Mouse (Mus musculus): ENCODE measurements around the gene Fbxo46. TPM values are rescaled to one million over a fixed set of nuclear protein-coding genes. Genes with fewer than 3 reads are reported as not detected.

The Fbxo46 gene
- polyA plus RNA-seq, 1 experiment from 2014 or later, result 16.4 TPM

- no peak overlapping the region for H3K4me2 ChIP-seq (ENCODE audit: low read length)
- H3K36me3 ChIP-seq (ENCODE audit: control insufficient read depth, insufficient read depth, low read length), result peaks cover 39% of the 10 kb centered on the region
- no peak for ATAC-seq
Observed at GRCm38 (mm10) chr7:19086760-19087159, 32.9 kb upstream of the Fbxo46 start.

GRCm38 (mm10) chr7:19088813-19089212, 30.8 kb upstream of the Fbxo46 start:
- peaks cover 28% of the 10 kb centered on the region for H3K36me3 ChIP-seq (ENCODE audit: control insufficient read depth, insufficient read depth, low read length)
- H3K27ac ChIP-seq (ENCODE audit: low read depth, low read length), result no peak overlapping the region
- WGBS, result 39% methylated on average over 10 of the region's 10 CpGs
- no peak overlapping the region for H3K9ac ChIP-seq (ENCODE audit: low read depth, low read length)
- H3K27me3 ChIP-seq (replicated peaks; ENCODE audit: control insufficient read depth, insufficient read depth, low read length), result peaks cover 12% of the 10 kb centered on the region
- no peaks in the 10 kb centered on the region for H3K9me3 ChIP-seq (ENCODE audit: control insufficient read depth, low read length)
- H3K4me2 ChIP-seq (ENCODE audit: low read length), result no peak overlapping the region
- ATAC-seq, result no peak
- H3K4me1 ChIP-seq (ENCODE audit: control insufficient read depth, insufficient read depth, low read depth, low read length), result peaks cover 9% of the 10 kb centered on the region
- no peak overlapping the region for H3K4me3 ChIP-seq (ENCODE audit: low read length)

More at GRCm38 (mm10) chr7:19086760-19087159, 32.9 kb upstream of the Fbxo46 start:
- no peak overlapping the region for H3K27ac ChIP-seq (ENCODE audit: low read depth, low read length)
- H3K4me1 ChIP-seq (ENCODE audit: control insufficient read depth, insufficient read depth, low read depth, low read length), result peaks cover 6% of the 10 kb centered on the region; the same call in 1 of the 2 replicates
- WGBS, result 66% methylated on average over 18 of the region's 18 CpGs
- H3K9me3 ChIP-seq (ENCODE audit: control insufficient read depth, low read length), result no peaks in the 10 kb centered on the region
- H3K9ac ChIP-seq (ENCODE audit: low read depth, low read length), result no peak overlapping the region
- H3K27me3 ChIP-seq (replicated peaks; ENCODE audit: control insufficient read depth, insufficient read depth, low read length), result peaks cover 10% of the 10 kb centered on the region
- H3K4me3 ChIP-seq (ENCODE audit: low read length), result no peak overlapping the region

- Histone ChIP-seq H3K4me3 (ENCODE audit: low read length) (no peak overlapping the region), H3K4me2 (ENCODE audit: low read length) (no peak overlapping the region; the same call in 1 of the 2 replicates), H3K4me1 (ENCODE audit: control insufficient read depth, insufficient read depth, low read depth, low read length) (peaks cover 34% of the 10 kb centered on the region), H3K9ac (ENCODE audit: low read depth, low read length) (no peak overlapping the region), H3K9me3 (ENCODE audit: control insufficient read depth, low read length) (no peaks in the 10 kb centered on the region), H3K36me3 (ENCODE audit: control insufficient read depth, insufficient read depth, low read length) (peaks cover 25% of the 10 kb centered on the region), H3K27me3 (replicated peaks; ENCODE audit: control insufficient read depth, insufficient read depth, low read length) (peaks cover 20% of the 10 kb centered on the region), H3K27ac (ENCODE audit: low read depth, low read length) (no peak overlapping the region)
- WGBS, result 42% methylated on average over 17 of the region's 17 CpGs
- no peak for ATAC-seq
Observed at GRCm38 (mm10) chr7:19091913-19092312, 27.7 kb upstream of the Fbxo46 start.

GRCm38 (mm10) chr7:19092381-19093173, 27.1 kb upstream of the Fbxo46 start:
- H3K4me2 ChIP-seq (ENCODE audit: low read length), result peak overlapping the region; percentile 99
- no peak overlapping the region for H3K4me3 ChIP-seq (ENCODE audit: low read length)
- H3K9ac ChIP-seq (ENCODE audit: low read depth, low read length), result no peak overlapping the region; the same call in 1 of the 2 replicates
- H3K36me3 ChIP-seq (ENCODE audit: control insufficient read depth, insufficient read depth, low read length), result peaks cover 21% of the 10 kb centered on the region
- H3K27ac ChIP-seq (ENCODE audit: low read depth, low read length), result peak overlapping the region; percentile 9; the same call in 1 of the 2 replicates
- peak; percentile 58 for ATAC-seq
- H3K9me3 ChIP-seq (ENCODE audit: control insufficient read depth, low read length), result no peaks in the 10 kb centered on the region
- WGBS, result 6% methylated on average over 37 of the region's 38 CpGs
- H3K27me3 ChIP-seq (replicated peaks; ENCODE audit: control insufficient read depth, insufficient read depth, low read length), result peaks cover 20% of the 10 kb centered on the region
- peaks cover 34% of the 10 kb centered on the region for H3K4me1 ChIP-seq (ENCODE audit: control insufficient read depth, insufficient read depth, low read depth, low read length)

- WGBS, result 2% methylated on average over 9 of the region's 15 CpGs
- peaks cover 20% of the 10 kb centered on the region for H3K27me3 ChIP-seq (replicated peaks; ENCODE audit: control insufficient read depth, insufficient read depth, low read length)
- peaks cover 34% of the 10 kb centered on the region for H3K4me1 ChIP-seq (ENCODE audit: control insufficient read depth, insufficient read depth, low read depth, low read length)
- H3K4me2 ChIP-seq (ENCODE audit: low read length), result peak overlapping the region; percentile 99
- peaks cover 15% of the 10 kb centered on the region for H3K36me3 ChIP-seq (ENCODE audit: control insufficient read depth, insufficient read depth, low read length)
- H3K27ac ChIP-seq (ENCODE audit: low read depth, low read length), result peak overlapping the region; percentile 66
- H3K9ac ChIP-seq (ENCODE audit: low read depth, low read length), result no peak overlapping the region; the same call in 1 of the 2 replicates
- no peaks in the 10 kb centered on the region for H3K9me3 ChIP-seq (ENCODE audit: control insufficient read depth, low read length)
- peak; percentile 31 for ATAC-seq
- peak overlapping the region; percentile 58 for H3K4me3 ChIP-seq (ENCODE audit: low read length)
Observed at GRCm38 (mm10) chr7:19093174-19093521, 26.5 kb upstream of the Fbxo46 start.

GRCm38 (mm10) chr7:19093537-19094385, 25.9 kb upstream of the Fbxo46 start:
- Histone ChIP-seq H3K4me1 (ENCODE audit: control insufficient read depth, insufficient read depth, low read depth, low read length) (peaks cover 34% of the 10 kb centered on the region), H3K9ac (ENCODE audit: low read depth, low read length) (peak overlapping the region; percentile 76; the same call in 1 of the 2 replicates), H3K4me3 (ENCODE audit: low read length) (peak overlapping the region; percentile 58), H3K9me3 (ENCODE audit: control insufficient read depth, low read length) (no peaks in the 10 kb centered on the region), H3K36me3 (ENCODE audit: control insufficient read depth, insufficient read depth, low read length) (peaks cover 10% of the 10 kb centered on the region), H3K4me2 (ENCODE audit: low read length) (peak overlapping the region; percentile 99), H3K27ac (ENCODE audit: low read depth, low read length) (peak overlapping the region; percentile 88), H3K27me3 (replicated peaks; ENCODE audit: control insufficient read depth, insufficient read depth, low read length) (peaks cover 20% of the 10 kb centered on the region)
- WGBS, result under 1% methylated on average over 45 of the region's 45 CpGs
- peak; percentile 75 for ATAC-seq

- peak within 1 kb of the TSS; percentile 76 for H3K9ac ChIP-seq (ENCODE audit: low read depth, low read length)
- WGBS, result 4% methylated on average over 17 of the region's 36 CpGs
- H3K4me2 ChIP-seq (ENCODE audit: low read length), result peak within 1 kb of the TSS; percentile 99
- H3K27ac ChIP-seq (ENCODE audit: low read depth, low read length), result peak within 1 kb of the TSS; percentile 88
- peaks cover 34% of the 10 kb centered on the region for H3K4me1 ChIP-seq (ENCODE audit: control insufficient read depth, insufficient read depth, low read depth, low read length)
- H3K36me3 ChIP-seq (ENCODE audit: control insufficient read depth, insufficient read depth, low read length), result 0 out of 2 replicates have a peak, but pooled peaks cover 6% of the 10 kb centered on the region
- H3K27me3 ChIP-seq (replicated peaks; ENCODE audit: control insufficient read depth, insufficient read depth, low read length), result peaks cover 20% of the 10 kb centered on the region
- H3K9me3 ChIP-seq (ENCODE audit: control insufficient read depth, low read length), result no peaks in the 10 kb centered on the region
- H3K4me3 ChIP-seq (ENCODE audit: low read length), result peak within 1 kb of the TSS; percentile 58
- no peak for ATAC-seq
Observed at GRCm38 (mm10) chr7:19094471-19094825, 25.2 kb upstream of the Fbxo46 start, which contains the start of gene Six5. Gene Six5, plus strand, starts transcription at chr7:19094594.

GRCm38 (mm10) chr7:19094826-19095750, 24.6 kb upstream of the Fbxo46 start:
- H3K4me1 ChIP-seq (ENCODE audit: control insufficient read depth, insufficient read depth, low read depth, low read length), result peaks cover 34% of the 10 kb centered on the region
- peak overlapping the region; percentile 76 for H3K9ac ChIP-seq (ENCODE audit: low read depth, low read length)
- 0 out of 2 replicates have a peak, but pooled peaks cover 6% of the 10 kb centered on the region for H3K36me3 ChIP-seq (ENCODE audit: control insufficient read depth, insufficient read depth, low read length)
- under 1% methylated on average over 84 of the region's 87 CpGs for WGBS
- ATAC-seq, result no peak
- H3K9me3 ChIP-seq (ENCODE audit: control insufficient read depth, low read length), result no peaks in the 10 kb centered on the region
- peaks cover 20% of the 10 kb centered on the region for H3K27me3 ChIP-seq (replicated peaks; ENCODE audit: control insufficient read depth, insufficient read depth, low read length)
- H3K4me2 ChIP-seq (ENCODE audit: low read length), result peak overlapping the region; percentile 99
- peak overlapping the region; percentile 88 for H3K27ac ChIP-seq (ENCODE audit: low read depth, low read length)
- H3K4me3 ChIP-seq (ENCODE audit: low read length), result peak overlapping the region; percentile 58

Data from hindbrain, embryonic 16.5 days (tissue).